Mouse (Mus musculus): ENCODE results near the gene Endod1.

DNA sequence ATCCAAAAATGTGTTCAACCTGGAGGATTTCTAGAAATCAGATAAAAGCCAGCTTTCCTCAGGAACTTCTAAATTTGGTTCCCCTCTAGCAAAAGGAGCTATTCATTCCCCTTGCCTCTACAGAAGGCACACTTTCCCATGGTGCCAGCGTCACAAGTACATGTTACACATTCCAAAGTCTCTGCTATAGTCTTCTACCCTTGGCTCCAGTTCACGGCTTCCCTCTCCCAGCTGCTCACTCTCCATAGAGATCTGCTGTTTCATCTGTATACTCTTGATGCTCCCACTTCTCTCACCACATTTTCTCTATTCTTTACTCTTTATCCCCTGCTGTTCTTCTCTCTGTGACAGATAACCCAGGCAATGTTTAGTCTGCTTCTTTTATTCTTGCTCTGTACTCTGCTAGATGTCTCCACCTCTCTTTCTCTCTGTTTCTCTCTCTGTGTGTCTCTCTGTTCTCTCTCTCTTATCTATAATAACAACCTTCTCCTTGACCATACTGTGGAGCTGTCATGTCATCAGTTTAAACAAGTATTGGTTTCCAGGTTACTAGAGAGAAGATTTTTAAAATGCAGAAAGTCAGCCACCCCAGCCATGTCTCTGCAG lies 13.8 kb upstream of the Endod1 start:
- TF ChIP-seq CTCF (IDR thresholded peaks at IDR 0.05; ENCODE audit: low read depth) (no peak), EP300 (IDR thresholded peaks at IDR 0.05; ENCODE audit: low read depth) (no peak)

Data from liver, postnatal 0 days (tissue).